Mouse (Mus musculus) hindbrain, postnatal 0 days (tissue): Measurements from ENCODE around the gene Vcp. TPM values are rescaled to one million over a fixed set of nuclear protein-coding genes. Genes with fewer than 3 reads are reported as not detected.

Experiments used
- ATAC-seq: fragments of 200-750 bp; cut with Nextera tagmentation; 2 replicates; pipeline ENCODE4 v1.8.0; 2017; ENCODE audit warnings: mild to moderate bottlenecking, moderate TSS enrichment, moderate library complexity
- DNase-seq: peaks from one replicate; pipeline ENCODE4 v3.0.0-alpha.2; 2015; ENCODE audit warnings: low spot score
- H3K27ac ChIP-seq: fragments of 300-500 bp; sonication (generic); 2 replicates; pipeline ENCODE4 v1.5.1; 2014; ENCODE audit warnings: mild to moderate bottlenecking
- H3K27me3 ChIP-seq: fragments of 300-500 bp; sonication (generic); 2 replicates; pipeline ENCODE4 v1.6.1; 2014; ENCODE audit warnings: low read length, mixed read lengths; ENCODE audit not compliant: insufficient read depth
- H3K36me3 ChIP-seq: fragments of 300-500 bp; sonication (generic); 2 replicates; pipeline ENCODE4 v1.6.1; 2014; ENCODE audit warnings: low read length, mixed read lengths; ENCODE audit not compliant: insufficient read depth
- H3K4me1 ChIP-seq: fragments of 300-500 bp; sonication (generic); 2 replicates; pipeline ENCODE4 v1.6.1; 2014; ENCODE audit warnings: antibody characterized with exemption, low read length, mixed read lengths; ENCODE audit not compliant: insufficient read depth
- H3K4me2 ChIP-seq: fragments of 300-500 bp; sonication (generic); 2 replicates; pipeline ENCODE4 v1.6.1; 2014; ENCODE audit warnings: low read depth, mild to moderate bottlenecking, low read length, moderate library complexity, mixed read lengths
- H3K4me3 ChIP-seq: fragments of 300-500 bp; sonication (generic); 2 replicates; pipeline ENCODE4 v1.5.1; 2014; ENCODE audit warnings: low read length
- H3K9ac ChIP-seq: fragments of 300-500 bp; sonication (generic); replicated peaks from 2 replicates; pipeline ENCODE4 v1.6.1; 2014; ENCODE audit warnings: mild to moderate bottlenecking, low read length, moderate library complexity, mixed read lengths
- H3K9me3 ChIP-seq: fragments of 300-500 bp; sonication (generic); 2 replicates; pipeline ENCODE4 v1.6.1; 2016; ENCODE audit warnings: low read length, mixed read lengths
- CTCF ChIP-seq: IDR thresholded peaks from 2 replicates; pipeline ENCODE4 v1.5.1; 2016; ENCODE audit warnings: antibody characterized with exemption, control low read depth, low read depth
- WGBS: fragments of 180-500 bp; shearing (Covaris S2); extraction: QIAGEN DNeasy Blood & Tissue Kit; methylation state at CpG from one replicate; pipeline ENCODE4 v1.1.7; 2014; 5-methylcytosine and 5-hydroxymethylcytosine counted together
- polyA plus RNA-seq: library from polyadenylated mRNA; unstranded; fragments of >200 nt; fragmentation: Nextera tagmentation; extraction: Ambion mirVana; gene quantifications from 2 replicates; pipeline ENCODE4 v1.2.1, GENCODE M21; 2015
- total RNA-seq: library from RNA; depleted of rRNA; stranded (reverse); fragments of >200 nt; gene quantifications from 2 replicates; pipeline ENCODE4 v1.2.3, GENCODE M21; 2014

The Vcp gene
- total and polyA plus RNA-seq, 2 experiments from 2014 or later = 191 to 455 TPM

DNA sequence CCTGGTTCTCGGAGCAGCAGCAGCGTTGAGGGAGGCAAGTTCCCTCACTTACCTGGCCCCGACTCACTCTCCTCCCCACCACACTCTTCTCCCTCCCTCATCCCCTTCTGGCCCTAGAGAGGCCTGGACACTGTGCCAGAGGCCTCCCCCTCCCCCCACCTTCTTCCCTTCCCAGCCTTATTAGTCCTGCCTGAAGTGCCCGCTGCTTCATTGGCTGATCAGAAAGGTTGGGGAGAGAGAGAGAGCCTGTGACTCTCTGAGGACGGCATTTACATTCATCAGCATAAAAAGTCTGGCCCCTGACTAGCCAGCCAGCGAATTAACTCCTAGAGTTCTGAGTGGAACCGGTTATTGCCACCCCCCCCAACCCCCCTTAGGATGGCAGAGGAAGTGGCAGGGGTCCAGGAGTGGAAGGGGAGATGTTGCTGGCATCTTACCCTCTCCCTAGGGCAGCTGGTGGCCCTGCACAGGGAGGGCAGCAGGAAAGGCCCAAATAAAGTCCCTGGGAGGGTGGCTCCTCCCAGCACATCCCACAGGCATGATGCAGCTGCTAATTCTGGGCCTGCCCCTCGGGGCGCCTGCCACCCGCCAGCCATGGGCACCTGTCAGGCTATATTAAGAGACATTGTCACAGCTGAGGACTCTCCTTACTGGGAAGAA lies 46.7 kb downstream of the Vcp start:
- H3K9me3 ChIP-seq = no peaks in the 10 kb centered on the region
- H3K4me3 ChIP-seq = peak overlapping the region; percentile 14
- WGBS = 3% methylated on average over 10 of the region's 10 CpGs
- no peaks in the 10 kb centered on the region for H3K27me3 ChIP-seq
- H3K4me2 ChIP-seq = peak overlapping the region; percentile 91
- no peak for TF ChIP-seq CTCF
- ATAC-seq (no peak), DNase-seq (peak; percentile 67)
- H3K4me1 ChIP-seq = peaks cover 38% of the 10 kb centered on the region
- peak overlapping the region; percentile 71 for H3K27ac ChIP-seq
- H3K9ac ChIP-seq = peak overlapping the region; percentile 94; the same call in 1 of the 2 replicates
- H3K36me3 ChIP-seq = peaks cover 17% of the 10 kb centered on the region

DNA sequence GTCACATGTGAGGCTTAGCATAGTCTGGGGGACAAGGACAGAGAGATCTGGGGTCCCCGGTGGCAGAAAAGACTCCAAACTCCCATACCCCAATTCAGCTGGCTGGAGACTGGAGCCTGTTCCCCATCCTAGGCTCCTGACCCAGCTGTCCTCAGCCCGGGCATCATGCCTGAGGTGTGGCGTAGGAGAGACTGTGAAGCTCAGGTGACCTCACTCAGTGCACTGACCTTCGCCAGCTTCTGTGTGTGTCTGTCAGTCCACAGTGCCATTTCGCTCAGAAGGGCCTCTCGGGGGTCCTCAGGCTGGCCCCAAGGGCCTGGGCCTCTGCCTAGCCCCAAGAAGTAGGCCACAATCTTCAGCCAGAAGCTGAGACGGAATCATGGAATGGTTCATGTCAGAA lies 47.7 kb downstream of the Vcp start:
- peak overlapping the region; percentile 5; the same call in 1 of the 2 replicates for H3K4me3 ChIP-seq
- H3K4me2 ChIP-seq = peak overlapping the region; percentile 91
- H3K27me3 ChIP-seq = no peaks in the 10 kb centered on the region
- TF ChIP-seq CTCF = no peak
- H3K9ac ChIP-seq = peak overlapping the region; percentile 94
- no peak for ATAC-seq
- H3K36me3 ChIP-seq = peaks cover 11% of the 10 kb centered on the region
- 77% methylated on average over 7 of the region's 7 CpGs for WGBS
- no peak for DNase-seq
- peaks cover 48% of the 10 kb centered on the region for H3K4me1 ChIP-seq
- no peaks in the 10 kb centered on the region for H3K9me3 ChIP-seq
- H3K27ac ChIP-seq = peak overlapping the region; percentile 71; the same call in 1 of the 2 replicates

DNA sequence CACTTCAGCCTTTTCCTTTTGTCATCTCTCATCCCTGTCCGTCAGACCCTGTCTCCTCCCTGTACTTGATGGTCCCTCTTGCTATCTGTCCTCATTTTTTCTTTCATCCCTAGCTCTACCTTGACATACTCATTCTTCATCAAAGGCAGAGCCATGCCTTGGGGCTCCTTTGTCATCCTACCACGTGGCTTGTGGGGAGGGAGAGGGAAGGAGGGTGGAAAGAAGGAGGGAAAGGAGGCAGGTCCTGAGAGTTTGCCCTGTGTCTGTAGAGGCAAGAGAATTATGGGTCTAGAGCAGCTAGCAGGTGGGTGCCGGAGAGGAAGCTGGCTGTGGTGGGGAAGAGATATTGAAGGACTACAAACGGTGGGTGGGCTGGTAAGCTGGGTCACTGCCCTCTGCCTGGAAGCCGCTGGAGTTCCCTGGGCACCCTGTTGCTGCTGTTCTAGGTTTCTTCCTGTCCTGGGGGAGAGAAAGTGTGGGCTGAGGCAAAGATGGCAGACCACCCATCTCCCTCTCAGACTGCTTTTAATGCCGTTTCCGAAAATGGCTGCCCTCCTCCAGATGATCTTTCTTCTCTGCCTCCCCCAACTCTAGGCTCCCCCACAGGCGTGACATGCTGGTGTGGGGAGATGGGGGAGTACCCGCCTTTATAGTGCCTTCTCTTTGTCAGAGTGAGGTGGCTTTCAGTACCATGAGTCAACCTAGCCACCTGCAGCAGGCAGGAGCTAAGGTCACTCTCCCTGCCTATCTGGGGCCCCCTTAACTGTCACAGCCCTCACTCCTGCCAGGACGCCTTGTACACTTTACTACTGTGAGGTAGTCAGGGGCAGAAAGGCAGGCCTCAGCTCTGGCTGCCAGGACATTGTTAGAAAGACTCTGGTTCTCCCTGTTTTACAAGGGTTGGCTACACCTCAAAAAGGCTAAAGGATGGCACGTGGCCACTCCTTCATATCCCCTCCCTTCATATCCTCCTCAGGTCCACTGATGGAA lies 48.8 kb downstream of the Vcp start:
- Histone ChIP-seq H3K27me3 (no peaks in the 10 kb centered on the region), H3K9me3 (no peaks in the 10 kb centered on the region), H3K9ac (peak overlapping the region; percentile 94), H3K36me3 (peaks cover under 1% of the 10 kb centered on the region), H3K4me1 (peaks cover 58% of the 10 kb centered on the region), H3K4me2 (peak overlapping the region; percentile 91), H3K27ac (peak overlapping the region; percentile 71), H3K4me3 (peak overlapping the region; percentile 78)
- no peak for ATAC-seq
- peak; percentile 47 for DNase-seq
- TF ChIP-seq CTCF = no peak
- WGBS = 43% methylated on average over 11 of the region's 11 CpGs

DNA sequence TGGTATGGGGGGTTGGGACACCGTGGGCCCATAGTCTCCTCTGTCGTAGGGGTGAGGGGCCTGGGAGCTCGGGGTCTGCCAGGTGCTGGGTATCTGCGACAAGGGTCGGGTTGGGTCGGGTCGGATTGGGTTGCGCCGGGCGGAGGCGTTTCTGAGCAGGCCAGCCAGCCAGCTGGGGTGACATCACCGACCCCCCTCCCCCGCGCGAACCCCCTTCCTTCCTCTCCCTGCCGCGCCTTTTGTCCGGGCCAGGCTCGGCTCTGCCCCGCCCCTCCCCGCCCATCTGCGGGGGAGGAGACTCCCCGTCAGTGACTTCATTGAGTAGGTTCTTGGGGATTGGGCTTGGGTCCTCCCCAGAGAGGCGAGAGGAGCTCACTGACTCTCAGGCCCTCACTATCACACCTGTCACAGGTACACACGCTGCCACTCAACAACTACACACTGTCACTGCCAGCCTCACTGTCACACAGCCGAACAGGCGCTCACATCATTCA lies 50.2 kb downstream of the Vcp start:
- peak overlapping the region; percentile 94 for H3K9ac ChIP-seq
- peak; percentile 92 for DNase-seq
- no peaks in the 10 kb centered on the region for H3K9me3 ChIP-seq
- no peak for TF ChIP-seq CTCF
- no peaks in the 10 kb centered on the region for H3K36me3 ChIP-seq
- H3K27me3 ChIP-seq = no peaks in the 10 kb centered on the region
- H3K27ac ChIP-seq = peak overlapping the region; percentile 98
- H3K4me2 ChIP-seq = peak overlapping the region; percentile 91
- 1% methylated on average over 17 of the region's 27 CpGs for WGBS
- peak; percentile 57 for ATAC-seq
- H3K4me1 ChIP-seq = peaks cover 63% of the 10 kb centered on the region
- H3K4me3 ChIP-seq = peak overlapping the region; percentile 78

DNA sequence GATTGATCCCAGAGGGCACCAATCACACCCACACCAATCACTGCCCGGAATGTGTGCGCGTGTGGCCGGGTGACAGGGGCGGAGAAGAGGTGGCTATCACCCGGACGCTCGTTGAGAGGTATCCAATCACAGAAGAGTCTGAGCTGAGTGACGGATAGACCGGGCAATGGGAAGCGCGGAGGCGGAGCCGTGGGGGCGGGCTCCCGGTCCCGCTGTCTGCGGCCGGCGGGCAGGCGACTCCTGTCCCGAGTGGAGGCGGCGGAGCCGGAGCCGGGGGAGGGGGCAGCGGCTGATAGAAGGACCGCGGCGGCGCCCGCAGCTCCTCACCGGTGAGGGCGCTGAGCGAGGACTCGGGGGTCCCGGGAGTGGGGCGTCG lies 50.6 kb downstream of the Vcp start, which contains the start of gene Dnajb5:
TSS of gene Dnajb5 (plus strand) at position 139 of the 376 bp plus-strand sequence.
- no peaks in the 10 kb centered on the region for H3K27me3 ChIP-seq
- H3K4me1 ChIP-seq = peaks cover 61% of the 10 kb centered on the region
- WGBS = 0% methylated on average over 39 of the region's 39 CpGs
- H3K9me3 ChIP-seq = no peaks in the 10 kb centered on the region
- H3K4me3 ChIP-seq = peak within 1 kb of the TSS; percentile 78
- no peaks in the 10 kb centered on the region for H3K36me3 ChIP-seq
- no peak for TF ChIP-seq CTCF
- H3K4me2 ChIP-seq = peak within 1 kb of the TSS; percentile 91
- DNase-seq = peak; percentile 97
- H3K27ac ChIP-seq = peak within 1 kb of the TSS; percentile 98
- ATAC-seq = peak; percentile 95
- H3K9ac ChIP-seq = peak within 1 kb of the TSS; percentile 94

DNA sequence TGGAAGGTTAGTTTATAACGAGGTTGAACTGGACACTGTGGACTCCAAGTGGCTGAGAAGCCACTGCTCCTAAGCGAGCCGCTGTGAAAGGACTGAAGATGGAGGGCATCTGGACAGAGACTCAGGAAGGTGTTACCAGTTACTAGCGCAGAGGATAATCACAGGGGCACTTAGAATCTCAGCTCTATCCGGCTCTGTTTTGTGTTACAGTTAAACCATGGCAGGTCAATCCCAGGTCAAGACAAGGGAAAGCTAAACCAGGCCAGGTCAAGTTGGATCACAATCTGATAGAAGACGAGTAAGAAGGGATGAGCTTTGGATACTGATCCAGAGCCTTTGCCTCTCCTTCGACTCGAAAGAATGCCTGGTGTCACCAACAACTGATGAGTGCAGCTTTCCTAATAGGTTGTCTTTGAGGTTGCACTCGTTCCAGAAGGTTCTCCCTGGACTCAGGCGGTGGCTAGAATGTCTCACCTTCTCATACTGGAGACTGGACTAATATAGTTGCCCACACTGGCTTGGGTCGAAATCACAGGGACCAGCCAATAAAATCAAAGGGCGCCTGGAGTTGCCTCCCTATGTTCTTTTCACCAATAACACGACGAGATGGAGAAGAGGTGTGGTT lies 51.1 kb downstream of the Vcp start:
- no peak overlapping the region; the same call in 1 of the 2 replicates for H3K9ac ChIP-seq
- 10% methylated on average over 14 of the region's 14 CpGs for WGBS
- H3K27me3 ChIP-seq = no peaks in the 10 kb centered on the region
- peak overlapping the region; percentile 91 for H3K4me2 ChIP-seq
- ATAC-seq (no peak), DNase-seq (no peak)
- H3K4me3 ChIP-seq = peak overlapping the region; percentile 78
- TF ChIP-seq CTCF = no peak
- no peaks in the 10 kb centered on the region for H3K9me3 ChIP-seq
- H3K4me1 ChIP-seq = peaks cover 59% of the 10 kb centered on the region
- H3K36me3 ChIP-seq = no peaks in the 10 kb centered on the region
- peak overlapping the region; percentile 98 for H3K27ac ChIP-seq
